Mouse (Mus musculus) liver, postnatal 0 days (tissue): ENCODE measurements around the gene Cftr.

ENCODE experiments used
- CTCF ChIP-seq: sonication (generic); IDR thresholded peaks from 2 replicates; pipeline ENCODE4 v1.5.1; 2016; ENCODE audit warnings: antibody characterized with exemption, low read depth
- EP300 ChIP-seq: IDR thresholded peaks from 2 replicates; pipeline ENCODE4 v1.6.1; 2016; ENCODE audit warnings: antibody characterized with exemption, low read depth, mild to moderate bottlenecking

GRCm38 (mm10) chr6:18254586-18254985 lies 84.1 kb downstream of the Cftr start:
- TF ChIP-seq CTCF (no peak), EP300 (no peak)
